Mouse (Mus musculus): ENCODE results near the gene Zfp523. TPM values are rescaled to one million over a fixed set of nuclear protein-coding genes. Genes with fewer than 3 reads are reported as not detected.
A peak's percentile ranks its signal among the peaks of the same experiment; 100 is the strongest.

The Zfp523 gene
- polyA plus RNA-seq, 1 experiment: 0.39 TPM

GRCm38 (mm10) chr17:28232475-28233060, 55.6 kb downstream of the Zfp523 start, which contains the start of gene Ppard:
Gene Ppard (plus strand): TSS chr17:28232700.
- no peaks in the 10 kb centered on the region for H3K9me3 ChIP-seq (ENCODE audit: control insufficient read depth, low read length)
- peaks cover 52% of the 10 kb centered on the region for H3K4me1 ChIP-seq (ENCODE audit: control insufficient read depth)
- H3K4me3 ChIP-seq (replicated peaks): peak within 1 kb of the TSS; percentile 81
- no peaks in the 10 kb centered on the region for H3K27me3 ChIP-seq (ENCODE audit: control insufficient read depth)
- TF ChIP-seq GATA1 (IDR thresholded peaks at IDR 0.05; ENCODE audit: low read length) (no peak), TAL1 (IDR thresholded peaks at IDR 0.05; ENCODE audit: low read length) (no peak)
- H3K36me3 ChIP-seq (ENCODE audit: control insufficient read depth): peaks cover 29% of the 10 kb centered on the region

GRCm38 (mm10) chr17:28233091-28233731, 56.3 kb downstream of the Zfp523 start:
- H3K9me3 ChIP-seq (ENCODE audit: control insufficient read depth, low read length): no peaks in the 10 kb centered on the region
- no peaks in the 10 kb centered on the region for H3K27me3 ChIP-seq (ENCODE audit: control insufficient read depth)
- TF ChIP-seq TAL1 (IDR thresholded peaks at IDR 0.05; ENCODE audit: low read length) (no peak), GATA1 (IDR thresholded peaks at IDR 0.05; ENCODE audit: low read length) (no peak)
- peak overlapping the region; percentile 81 for H3K4me3 ChIP-seq (replicated peaks)
- peaks cover 58% of the 10 kb centered on the region for H3K4me1 ChIP-seq (ENCODE audit: control insufficient read depth)
- peaks cover 33% of the 10 kb centered on the region for H3K36me3 ChIP-seq (ENCODE audit: control insufficient read depth)

GRCm38 (mm10) chr17:28234641-28235040, 57.7 kb downstream of the Zfp523 start:
- peak overlapping the region; percentile 0 for H3K4me3 ChIP-seq (replicated peaks)
- no peaks in the 10 kb centered on the region for H3K9me3 ChIP-seq (ENCODE audit: control insufficient read depth, low read length)
- no peaks in the 10 kb centered on the region for H3K27me3 ChIP-seq (ENCODE audit: control insufficient read depth)
- H3K4me1 ChIP-seq (ENCODE audit: control insufficient read depth): peaks cover 72% of the 10 kb centered on the region
- H3K36me3 ChIP-seq (ENCODE audit: control insufficient read depth): peaks cover 46% of the 10 kb centered on the region
- TF ChIP-seq GATA1 (IDR thresholded peaks at IDR 0.05; ENCODE audit: low read length) (no peak), TAL1 (IDR thresholded peaks at IDR 0.05; ENCODE audit: low read length) (no peak)

GRCm38 (mm10) chr17:28235982-28236635, 59.2 kb downstream of the Zfp523 start:
- TF ChIP-seq TAL1 (IDR thresholded peaks at IDR 0.05; ENCODE audit: low read length) (no peak), GATA1 (IDR thresholded peaks at IDR 0.05; ENCODE audit: low read length) (no peak)
- Histone ChIP-seq H3K9me3 (ENCODE audit: control insufficient read depth, low read length) (no peaks in the 10 kb centered on the region), H3K4me3 (replicated peaks) (peak overlapping the region; percentile 49), H3K27me3 (ENCODE audit: control insufficient read depth) (no peaks in the 10 kb centered on the region), H3K36me3 (ENCODE audit: control insufficient read depth) (peaks cover 60% of the 10 kb centered on the region), H3K4me1 (ENCODE audit: control insufficient read depth) (peaks cover 86% of the 10 kb centered on the region)

- H3K4me3 ChIP-seq (replicated peaks): peak overlapping the region; percentile 49
- peaks cover 65% of the 10 kb centered on the region for H3K36me3 ChIP-seq (ENCODE audit: control insufficient read depth)
- peaks cover 91% of the 10 kb centered on the region for H3K4me1 ChIP-seq (ENCODE audit: control insufficient read depth)
Observed at GRCm38 (mm10) chr17:28236636-28237015, 59.7 kb downstream of the Zfp523 start.

GRCm38 (mm10) chr17:28237362-28237761, 60.4 kb downstream of the Zfp523 start:
- no peaks in the 10 kb centered on the region for H3K9me3 ChIP-seq (ENCODE audit: control insufficient read depth, low read length)
- peak overlapping the region; percentile 49 for H3K4me3 ChIP-seq (replicated peaks)
- no peaks in the 10 kb centered on the region for H3K27me3 ChIP-seq (ENCODE audit: control insufficient read depth)
- peaks cover 86% of the 10 kb centered on the region for H3K4me1 ChIP-seq (ENCODE audit: control insufficient read depth)
- TF ChIP-seq TAL1 (IDR thresholded peaks at IDR 0.05; ENCODE audit: low read length) (no peak), GATA1 (IDR thresholded peaks at IDR 0.05; ENCODE audit: low read length) (no peak)
- H3K36me3 ChIP-seq (ENCODE audit: control insufficient read depth): peaks cover 73% of the 10 kb centered on the region

More at GRCm38 (mm10) chr17:28236636-28237015, 59.7 kb downstream of the Zfp523 start:
- TF ChIP-seq GATA1 (IDR thresholded peaks at IDR 0.05; ENCODE audit: low read length) (no peak), TAL1 (IDR thresholded peaks at IDR 0.05; ENCODE audit: low read length) (no peak)
- H3K27me3 ChIP-seq (ENCODE audit: control insufficient read depth): no peaks in the 10 kb centered on the region
- no peaks in the 10 kb centered on the region for H3K9me3 ChIP-seq (ENCODE audit: control insufficient read depth, low read length)

GRCm38 (mm10) chr17:28237874-28238273, 60.9 kb downstream of the Zfp523 start:
- peak overlapping the region; percentile 49 for H3K4me3 ChIP-seq (replicated peaks)
- H3K36me3 ChIP-seq (ENCODE audit: control insufficient read depth): peaks cover 77% of the 10 kb centered on the region
- peaks cover 86% of the 10 kb centered on the region for H3K4me1 ChIP-seq (ENCODE audit: control insufficient read depth)
- TF ChIP-seq GATA1 (IDR thresholded peaks at IDR 0.05; ENCODE audit: low read length) (no peak), TAL1 (IDR thresholded peaks at IDR 0.05; ENCODE audit: low read length) (peak; percentile 37; the same call in 1 of the 3 replicates)
- H3K27me3 ChIP-seq (ENCODE audit: control insufficient read depth): no peaks in the 10 kb centered on the region
- no peaks in the 10 kb centered on the region for H3K9me3 ChIP-seq (ENCODE audit: control insufficient read depth, low read length)

- Histone ChIP-seq H3K36me3 (ENCODE audit: control insufficient read depth) (peaks cover 96% of the 10 kb centered on the region), H3K27me3 (ENCODE audit: control insufficient read depth) (no peaks in the 10 kb centered on the region), H3K4me3 (replicated peaks) (no peak overlapping the region), H3K4me1 (ENCODE audit: control insufficient read depth) (peaks cover 73% of the 10 kb centered on the region), H3K9me3 (ENCODE audit: control insufficient read depth, low read length) (no peaks in the 10 kb centered on the region)
- no peak for TF ChIP-seq GATA1 (IDR thresholded peaks at IDR 0.05; ENCODE audit: low read length)
- no peak for TF ChIP-seq TAL1 (IDR thresholded peaks at IDR 0.05; ENCODE audit: low read length)
Observed at GRCm38 (mm10) chr17:28240846-28241245, 63.9 kb downstream of the Zfp523 start.

- TF ChIP-seq TAL1 (IDR thresholded peaks at IDR 0.05; ENCODE audit: low read length): no peak
- TF ChIP-seq GATA1 (IDR thresholded peaks at IDR 0.05; ENCODE audit: low read length): no peak
- peaks cover 64% of the 10 kb centered on the region for H3K4me1 ChIP-seq (ENCODE audit: control insufficient read depth)
- no peaks in the 10 kb centered on the region for H3K27me3 ChIP-seq (ENCODE audit: control insufficient read depth)
- H3K36me3 ChIP-seq (ENCODE audit: control insufficient read depth): peaks cover 92% of the 10 kb centered on the region
- no peak overlapping the region for H3K4me3 ChIP-seq (replicated peaks)
- no peaks in the 10 kb centered on the region for H3K9me3 ChIP-seq (ENCODE audit: control insufficient read depth, low read length)
Observed at GRCm38 (mm10) chr17:28242296-28242695, 65.4 kb downstream of the Zfp523 start.

Measured in erythroblast, embryonic 14.5 days (primary cell).